Mouse (Mus musculus) bone marrow macrophage, adult 2 months (primary cell): ENCODE measurements around the gene Nudt14.

Source experiments
- CTCF ChIP-seq: IDR thresholded peaks from 2 replicates; pipeline ENCODE4 v1.5.1; 2012; ENCODE audit warnings: low read depth, mild to moderate bottlenecking, low read length, moderate library complexity
- POLR2A ChIP-seq: IDR thresholded peaks from 2 replicates; pipeline ENCODE4 v1.6.1; 2012; ENCODE audit warnings: mild to moderate bottlenecking, low read depth, low read length, borderline replicate concordance

DNA sequence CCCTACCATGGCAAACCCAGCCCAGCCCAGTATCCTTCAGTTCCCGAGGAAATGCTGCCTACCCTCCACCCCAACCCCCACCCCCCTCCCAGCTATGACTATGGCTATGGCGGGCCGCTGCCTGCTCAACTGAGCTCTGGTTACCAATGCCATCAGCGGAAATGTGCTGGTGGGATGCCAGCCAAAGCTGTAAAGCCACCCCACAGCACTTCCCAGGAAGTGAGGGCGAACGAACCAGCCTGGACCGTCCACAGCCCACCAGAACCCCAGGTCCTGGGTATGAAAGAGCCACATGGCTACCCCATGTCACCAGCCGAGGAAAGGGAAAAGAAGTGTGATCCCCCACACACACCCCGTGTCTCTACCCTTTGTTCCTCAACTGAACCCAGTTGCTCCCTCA is 1.2 kb downstream of the Nudt14 start:
- TF ChIP-seq CTCF (no peak), POLR2A (no peak)
